Mouse (Mus musculus) heart, postnatal 0 days (tissue): ENCODE data around the gene Phlpp2. TPM values are rescaled to one million over a fixed set of nuclear protein-coding genes. Genes with fewer than 3 reads are reported as not detected.

Experiments used
- ATAC-seq: fragments of 200-750 bp; cut with Nextera tagmentation; 2 replicates; pipeline ENCODE4 v1.8.0; 2017; ENCODE audit warnings: low read depth, moderate number of reproducible peaks, moderate library complexity; ENCODE audit not compliant: insufficient read depth
- DNase-seq: peaks from one replicate; pipeline ENCODE4 v3.0.0-alpha.2; 2016; ENCODE audit warnings: low spot score
- H3K27ac ChIP-seq: fragments of 300-500 bp; sonication (generic); 2 replicates; pipeline ENCODE4 v1.5.1; 2014; ENCODE audit warnings: low read depth, mild to moderate bottlenecking
- H3K27me3 ChIP-seq: fragments of 300-500 bp; sonication (generic); 2 replicates; pipeline ENCODE4 v1.6.1; 2014; ENCODE audit warnings: low read length, mixed read lengths; ENCODE audit not compliant: control insufficient read depth, insufficient read depth
- H3K36me3 ChIP-seq: fragments of 300-500 bp; sonication (generic); replicated peaks from 2 replicates; pipeline ENCODE4 v1.6.1; 2014; ENCODE audit warnings: low read length, mixed read lengths; ENCODE audit not compliant: control insufficient read depth, insufficient read depth
- H3K4me1 ChIP-seq: fragments of 300-500 bp; sonication (generic); 2 replicates; pipeline ENCODE4 v1.6.1; 2014; ENCODE audit warnings: antibody characterized with exemption; ENCODE audit not compliant: control insufficient read depth, insufficient read depth
- H3K4me2 ChIP-seq: fragments of 300-500 bp; sonication (generic); 2 replicates; pipeline ENCODE4 v1.6.1; 2014; ENCODE audit warnings: low read depth, mild to moderate bottlenecking, low read length, moderate library complexity
- H3K4me3 ChIP-seq: fragments of 300-500 bp; sonication (generic); 2 replicates; pipeline ENCODE4 v1.5.1; 2014; ENCODE audit warnings: low read depth, low read length
- H3K9ac ChIP-seq: fragments of 300-500 bp; sonication (generic); replicated peaks from 2 replicates; pipeline ENCODE4 v1.6.1; 2014; ENCODE audit warnings: low read depth, low read length, mixed read lengths
- H3K9me3 ChIP-seq: fragments of 300-500 bp; sonication (generic); replicated peaks from 2 replicates; pipeline ENCODE4 v1.6.1; 2016; ENCODE audit warnings: low read length; ENCODE audit not compliant: control insufficient read depth
- CTCF ChIP-seq: IDR thresholded peaks from 2 replicates; pipeline ENCODE4 v1.5.1; 2016; ENCODE audit warnings: antibody characterized with exemption, control low read depth, low read depth
- EP300 ChIP-seq: IDR thresholded peaks from 2 replicates; pipeline ENCODE4 v1.6.1; 2016; ENCODE audit warnings: antibody characterized with exemption, low read depth
- WGBS: fragments of 180-500 bp; shearing (Covaris S2); extraction: QIAGEN DNeasy Blood & Tissue Kit; methylation state at CpG from one replicate; pipeline ENCODE4 v1.1.7; 2014; 5-methylcytosine and 5-hydroxymethylcytosine counted together
- polyA plus RNA-seq: library from polyadenylated mRNA; unstranded; fragments of >200 nt; fragmentation: Nextera tagmentation; extraction: Ambion mirVana; gene quantifications from 2 replicates; pipeline ENCODE4 v1.2.1, GENCODE M21; 2015
- total RNA-seq: library from RNA; depleted of rRNA; stranded (reverse); fragments of >200 nt; gene quantifications from 2 replicates; pipeline ENCODE4 v1.2.3, GENCODE M21; 2014; ENCODE audit warnings: low replicate concordance

Gene Phlpp2
- total and polyA plus RNA-seq, 2 experiments from 2014 or later: 0.67 to 2.3 TPM

DNA sequence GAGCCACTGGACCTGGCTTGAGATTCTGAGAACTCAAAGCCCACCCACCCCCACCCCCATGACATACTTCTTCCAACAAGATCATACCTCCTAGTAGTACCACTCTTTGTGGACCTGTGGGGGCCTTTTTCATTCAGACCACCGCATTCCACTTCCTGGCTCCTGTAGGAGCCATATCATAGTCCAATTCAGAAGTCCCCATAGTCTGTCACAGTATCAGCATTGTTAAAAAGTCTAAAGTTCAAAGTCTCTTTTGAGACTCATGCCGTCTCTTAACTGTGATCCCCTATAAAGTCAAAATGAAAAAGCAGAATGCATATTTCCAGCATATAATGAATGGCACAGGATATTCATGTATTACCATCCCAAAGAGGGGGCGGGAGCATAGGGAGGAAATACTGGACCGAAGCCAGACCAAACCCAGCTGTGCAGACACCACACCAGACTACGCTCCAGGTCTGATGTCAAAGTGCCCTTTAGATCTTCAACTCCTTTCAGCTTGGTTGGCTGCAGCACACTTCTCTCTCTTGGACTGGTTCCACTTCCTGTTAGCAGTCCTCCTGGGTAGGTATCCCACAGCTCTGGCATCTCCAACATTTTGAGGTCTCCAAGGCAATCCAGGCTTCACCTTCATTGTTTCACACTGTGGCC lies 11.8 kb downstream of the Phlpp2 start:
- no peaks in the 10 kb centered on the region for H3K4me1 ChIP-seq
- no peak for ATAC-seq
- DNase-seq: no peak
- peaks cover 14% of the 10 kb centered on the region for H3K36me3 ChIP-seq
- H3K9ac ChIP-seq: no peak overlapping the region
- H3K4me2 ChIP-seq: no peak overlapping the region
- H3K9me3 ChIP-seq: no peaks in the 10 kb centered on the region
- WGBS: 76% methylated on average over 5 of the region's 5 CpGs
- no peaks in the 10 kb centered on the region for H3K27me3 ChIP-seq
- H3K27ac ChIP-seq: no peak overlapping the region
- TF ChIP-seq CTCF (no peak), EP300 (no peak)
- H3K4me3 ChIP-seq: no peak overlapping the region

DNA sequence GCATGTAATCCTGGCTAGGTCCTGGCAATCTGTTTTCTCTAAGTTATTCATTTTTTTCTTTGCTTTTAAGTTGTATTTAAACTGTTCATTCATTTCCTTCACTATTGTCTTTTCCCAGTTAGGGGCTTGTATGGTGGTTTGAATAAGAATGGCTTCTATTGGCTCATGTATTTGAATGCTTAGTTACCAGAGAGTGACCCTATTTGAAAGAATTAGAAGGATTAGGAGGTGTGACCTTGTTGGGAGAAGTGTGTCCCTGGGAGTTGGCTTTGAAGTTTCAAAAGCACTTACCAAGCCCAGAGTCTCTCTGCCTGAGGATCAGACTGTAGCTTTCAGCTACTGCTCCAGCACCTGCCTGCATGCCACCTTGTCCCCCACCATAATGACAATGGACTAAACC lies 17.0 kb downstream of the Phlpp2 start:
- no peaks in the 10 kb centered on the region for H3K4me1 ChIP-seq
- DNase-seq: no peak
- no peak overlapping the region for H3K4me3 ChIP-seq
- no peaks in the 10 kb centered on the region for H3K9me3 ChIP-seq
- H3K36me3 ChIP-seq: no peaks in the 10 kb centered on the region; the same call in 1 of the 2 replicates
- no peak for TF ChIP-seq CTCF
- no peak for TF ChIP-seq EP300
- no peak for ATAC-seq
- no peak overlapping the region for H3K9ac ChIP-seq
- H3K27ac ChIP-seq: no peak overlapping the region
- H3K4me2 ChIP-seq: no peak overlapping the region
- no peaks in the 10 kb centered on the region for H3K27me3 ChIP-seq

DNA sequence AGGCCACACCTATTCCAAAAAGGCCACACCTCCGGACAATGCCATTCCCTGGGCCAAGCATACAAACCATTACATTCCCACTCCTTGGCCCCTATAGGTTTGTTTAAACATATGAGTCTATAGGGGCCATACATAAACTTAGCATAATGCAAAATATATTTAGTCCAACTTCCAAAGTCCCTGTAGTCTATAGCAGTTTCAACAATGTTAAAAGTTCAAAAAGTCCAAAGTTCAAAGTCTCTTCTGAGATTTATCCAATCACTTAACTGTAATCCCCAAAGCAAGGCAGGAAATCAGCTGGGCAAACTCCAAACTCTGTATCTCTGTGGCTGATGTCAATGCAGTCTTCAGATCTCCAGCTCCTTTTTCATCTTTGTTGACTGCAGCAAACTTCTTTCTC lies 20.9 kb downstream of the Phlpp2 start:
- DNase-seq (no peak), ATAC-seq (no peak)
- no peak overlapping the region for H3K27ac ChIP-seq
- no peak for TF ChIP-seq EP300
- TF ChIP-seq CTCF: no peak
- H3K9ac ChIP-seq: no peak overlapping the region
- no peaks in the 10 kb centered on the region for H3K27me3 ChIP-seq
- 90% methylated on average over 1 of the region's 1 CpGs for WGBS
- H3K9me3 ChIP-seq: 0 out of 2 replicates have a peak, but pooled peaks cover 6% of the 10 kb centered on the region
- peaks cover 7% of the 10 kb centered on the region; the same call in 1 of the 2 replicates for H3K36me3 ChIP-seq
- no peaks in the 10 kb centered on the region for H3K4me1 ChIP-seq
- no peak overlapping the region for H3K4me3 ChIP-seq
- H3K4me2 ChIP-seq: no peak overlapping the region

DNA sequence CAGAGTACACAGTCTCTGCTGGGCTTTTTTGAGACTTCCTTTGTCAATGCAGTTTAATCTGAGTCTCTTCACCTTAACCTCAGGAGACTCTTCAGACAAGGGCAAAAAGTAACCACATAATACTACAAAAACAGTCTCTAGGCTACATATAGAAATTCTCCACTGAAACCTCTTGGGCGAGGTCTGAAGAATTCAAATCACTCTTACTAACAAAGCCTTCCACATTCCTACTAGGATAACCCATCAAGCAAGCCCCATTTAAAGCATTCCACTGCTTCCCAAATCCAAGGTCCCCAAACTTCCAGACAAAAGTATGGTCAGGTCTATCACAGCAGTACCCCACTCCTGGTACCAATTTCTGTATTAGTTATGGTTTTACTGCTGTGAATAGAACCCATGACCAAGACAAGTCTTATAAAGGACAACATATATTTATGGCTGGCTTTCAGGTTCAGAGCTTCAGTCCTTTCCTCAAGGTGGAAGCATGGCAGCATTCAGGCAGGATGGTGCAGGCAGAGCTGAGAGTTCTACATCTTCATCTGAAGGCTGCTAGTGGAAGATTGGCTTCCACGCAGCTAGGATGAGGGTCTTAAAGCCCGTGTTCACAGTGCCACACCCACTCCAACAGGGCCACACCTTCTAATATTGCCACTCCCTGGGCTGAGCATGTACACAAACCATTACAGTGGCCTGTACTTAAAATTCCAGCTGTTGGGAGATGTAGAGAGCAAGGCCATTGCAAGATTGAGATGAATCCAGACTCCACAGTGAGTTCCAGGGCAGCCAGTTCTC lies 22.6 kb downstream of the Phlpp2 start:
- H3K36me3 ChIP-seq: peaks cover 7% of the 10 kb centered on the region; the same call in 1 of the 2 replicates
- H3K9me3 ChIP-seq: 0 out of 2 replicates have a peak, but pooled peaks cover 6% of the 10 kb centered on the region
- H3K4me2 ChIP-seq: no peak overlapping the region
- no peaks in the 10 kb centered on the region for H3K27me3 ChIP-seq
- H3K27ac ChIP-seq: no peak overlapping the region
- no peaks in the 10 kb centered on the region for H3K4me1 ChIP-seq
- ATAC-seq (no peak), DNase-seq (no peak)
- 86% methylated on average over 3 of the region's 3 CpGs for WGBS
- no peak overlapping the region for H3K9ac ChIP-seq
- no peak for TF ChIP-seq EP300
- no peak for TF ChIP-seq CTCF
- no peak overlapping the region for H3K4me3 ChIP-seq

DNA sequence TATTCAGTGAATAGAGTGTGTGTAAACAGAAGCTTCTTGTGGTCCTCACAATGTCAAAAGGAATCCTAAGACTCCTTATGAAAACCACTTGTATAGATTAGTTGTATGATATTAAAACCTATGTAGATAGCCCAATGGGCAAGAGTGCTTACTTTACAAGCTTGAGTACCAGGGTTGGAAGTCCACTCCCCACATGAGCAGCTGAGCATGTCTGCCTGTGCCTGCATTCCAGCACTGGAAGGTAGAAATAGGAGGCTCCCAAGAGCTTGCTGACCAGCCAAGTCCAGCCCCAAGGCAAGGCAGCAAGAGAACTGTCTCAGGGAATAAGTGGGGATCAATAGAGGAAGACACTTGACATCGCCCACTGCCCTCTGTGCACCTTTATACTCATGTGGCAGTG lies 26.3 kb downstream of the Phlpp2 start:
- WGBS: 94% methylated on average over 1 of the region's 1 CpGs
- H3K36me3 ChIP-seq: peaks cover 7% of the 10 kb centered on the region; the same call in 1 of the 2 replicates
- H3K27ac ChIP-seq: no peak overlapping the region
- H3K4me3 ChIP-seq: no peak overlapping the region
- no peaks in the 10 kb centered on the region for H3K4me1 ChIP-seq
- H3K9me3 ChIP-seq: 0 out of 2 replicates have a peak, but pooled peaks cover 6% of the 10 kb centered on the region
- ATAC-seq (no peak), DNase-seq (no peak)
- no peak for TF ChIP-seq CTCF
- no peak for TF ChIP-seq EP300
- H3K4me2 ChIP-seq: no peak overlapping the region
- H3K27me3 ChIP-seq: no peaks in the 10 kb centered on the region
- no peak overlapping the region for H3K9ac ChIP-seq
